Comparison of ENCODE assay signal across 8 mouse cellular contexts in the genomic region with DNA sequence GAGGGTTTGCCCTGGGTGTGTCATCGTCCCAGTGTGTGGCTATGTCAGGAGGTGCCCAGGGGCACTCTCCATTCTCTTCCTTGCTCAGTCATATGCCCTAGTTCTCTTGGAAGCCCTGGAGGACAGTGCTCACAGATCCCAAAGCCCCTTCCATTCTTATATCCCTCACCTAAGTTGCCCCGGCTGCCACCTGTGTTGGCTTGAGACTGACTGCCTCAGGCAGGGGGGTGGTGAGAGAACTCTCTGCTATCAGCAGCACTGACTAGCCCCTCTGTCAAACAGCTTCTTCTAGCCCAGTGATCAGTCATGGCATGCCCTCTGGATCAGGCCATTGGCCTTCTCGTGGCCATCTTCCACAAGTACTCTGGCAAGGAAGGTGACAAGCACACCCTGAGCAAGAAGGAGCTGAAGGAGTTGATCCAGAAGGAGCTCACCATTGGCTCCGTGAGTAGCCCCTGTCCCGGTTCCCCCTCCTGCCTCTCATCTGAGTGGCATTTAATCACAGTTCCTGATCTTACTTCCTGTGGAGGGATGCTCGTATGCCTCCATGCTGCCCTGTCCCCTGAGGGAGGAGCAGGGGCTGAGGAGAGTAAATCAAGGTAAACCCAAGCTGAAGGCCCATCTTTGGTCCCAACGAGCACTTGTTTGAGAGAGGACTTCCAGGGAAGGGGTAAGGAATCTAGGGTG. TPM values are rescaled to one million over a fixed set of nuclear protein-coding genes. Genes with fewer than 3 reads are reported as not detected.
DNase-seq lines count a peak whose midpoint lies in the region; ATAC-seq lines count a peak whose summit lies in the region.

No protein-coding gene starts in this region.

- H3K9ac ChIP-seq in liver, embryonic 11.5 days (ENCODE audit: low read depth, low read length), result no peak overlapping the region
- H3K9ac ChIP-seq in embryonic facial prominence, embryonic 11.5 days (replicated peaks; ENCODE audit: low read length), result peak overlapping the region; percentile 49
- no peak overlapping the region for H3K9ac ChIP-seq in intestine, embryonic 14.5 days (ENCODE audit: low read length)
- 0 out of 2 replicates have a peak overlapping the region, but pooled peaks have one; percentile 45 for H3K9ac ChIP-seq in neural tube, embryonic 12.5 days

- H3K4me1 ChIP-seq in liver, embryonic 11.5 days (replicated peaks; ENCODE audit: control insufficient read depth, insufficient read depth, low read length), result 0 out of 2 replicates have a peak, but pooled peaks cover 3% of the 10 kb centered on the region
- no peaks in the 10 kb centered on the region for H3K4me1 ChIP-seq in embryonic facial prominence, embryonic 11.5 days (ENCODE audit: control insufficient read depth, insufficient read depth, low read length)
- peaks cover 7% of the 10 kb centered on the region for H3K4me1 ChIP-seq in intestine, embryonic 14.5 days (replicated peaks; ENCODE audit: control insufficient read depth, insufficient read depth, low read length)
- H3K4me1 ChIP-seq in neural tube, embryonic 12.5 days, result 0 out of 2 replicates have a peak, but pooled peaks cover 9% of the 10 kb centered on the region

- 48% methylated on average over 7 of the region's 7 CpGs for WGBS in liver, embryonic 11.5 days
- 55% methylated on average over 7 of the region's 7 CpGs for WGBS in embryonic facial prominence, embryonic 11.5 days
- WGBS in intestine, embryonic 14.5 days, result 66% methylated on average over 7 of the region's 7 CpGs
- WGBS in neural tube, embryonic 12.5 days, result 68% methylated on average over 7 of the region's 7 CpGs

- H3K4me3 ChIP-seq in liver, embryonic 11.5 days (ENCODE audit: low read depth, low read length), result no peak overlapping the region
- H3K4me3 ChIP-seq in embryonic facial prominence, embryonic 11.5 days (ENCODE audit: low read depth, low read length), result peak overlapping the region; percentile 25; the same call in 1 of the 2 replicates
- H3K4me3 ChIP-seq in intestine, embryonic 14.5 days (ENCODE audit: low read depth, low read length), result peak overlapping the region; percentile 30
- no peak overlapping the region for H3K4me3 ChIP-seq in neural tube, embryonic 12.5 days

- no peaks in the 10 kb centered on the region for H3K9me3 ChIP-seq in liver, embryonic 11.5 days (ENCODE audit: control insufficient read depth, low read length)
- no peaks in the 10 kb centered on the region for H3K9me3 ChIP-seq in embryonic facial prominence, embryonic 11.5 days (replicated peaks; ENCODE audit: control insufficient read depth, low read length)
- no peaks in the 10 kb centered on the region for H3K9me3 ChIP-seq in intestine, embryonic 14.5 days (ENCODE audit: control insufficient read depth, low read length)
- H3K9me3 ChIP-seq in neural tube, embryonic 12.5 days, result no peaks in the 10 kb centered on the region

- no peak for DNase-seq in liver, embryonic 11.5 days (ENCODE audit: low spot score)
- DNase-seq in liver, result no peak
- DNase-seq in embryonic facial prominence, embryonic 11.5 days (ENCODE audit: low spot score), result no peak
- no peak for DNase-seq in intestine, embryonic 14.5 days (ENCODE audit: low spot score)
- no peak for DNase-seq in layer of hippocampus, postnatal 25 days (ENCODE audit: extremely low spot score in 1 of 2, low spot score in 1 of 2)
- no peak for DNase-seq in gastrocnemius, postnatal 25 days
- DNase-seq in cerebellum, postnatal 4 days (ENCODE audit: low spot score in 2 of 2), result no peak

- ATAC-seq in liver, embryonic 11.5 days (replicated peaks; ENCODE audit: low FRiP score), result no peak
- ATAC-seq in embryonic facial prominence, embryonic 11.5 days (replicated peaks; ENCODE audit: insufficient number of reproducible peaks, low FRiP score, low TSS enrichment, low read depth), result no peak
- no peak for ATAC-seq in intestine, embryonic 14.5 days (replicated peaks; ENCODE audit: low FRiP score, low TSS enrichment, low read depth)
- peak; percentile 9; the same call in 1 of the 2 replicates for ATAC-seq in neural tube, embryonic 12.5 days (ENCODE audit: low FRiP score, low read depth)

- H3K27ac ChIP-seq in liver, embryonic 11.5 days (ENCODE audit: low read depth, low read length), result no peak overlapping the region
- no peak overlapping the region for H3K27ac ChIP-seq in embryonic facial prominence, embryonic 11.5 days (replicated peaks; ENCODE audit: low read depth, low read length)
- peak overlapping the region; percentile 17; the same call in 1 of the 2 replicates for H3K27ac ChIP-seq in intestine, embryonic 14.5 days (ENCODE audit: low read depth)
- H3K27ac ChIP-seq in neural tube, embryonic 12.5 days, result no peak overlapping the region

- no peaks in the 10 kb centered on the region for H3K36me3 ChIP-seq in liver, embryonic 11.5 days (ENCODE audit: control insufficient read depth, insufficient read depth, low read length)
- H3K36me3 ChIP-seq in embryonic facial prominence, embryonic 11.5 days (replicated peaks; ENCODE audit: control insufficient read depth, insufficient read depth, low read depth, low read length), result no peaks in the 10 kb centered on the region
- no peaks in the 10 kb centered on the region for H3K36me3 ChIP-seq in intestine, embryonic 14.5 days (ENCODE audit: control insufficient read depth, insufficient read depth, low read length)
- no peaks in the 10 kb centered on the region for H3K36me3 ChIP-seq in neural tube, embryonic 12.5 days

- peak overlapping the region; percentile 66 for H3K4me2 ChIP-seq in liver, embryonic 11.5 days
- H3K4me2 ChIP-seq in embryonic facial prominence, embryonic 11.5 days (ENCODE audit: low read depth, low read length), result peak overlapping the region; percentile 66
- H3K4me2 ChIP-seq in intestine, embryonic 14.5 days (ENCODE audit: low read length), result peak overlapping the region; percentile 72
- peak overlapping the region; percentile 73 for H3K4me2 ChIP-seq in neural tube, embryonic 12.5 days (replicated peaks)

- no peaks in the 10 kb centered on the region for H3K27me3 ChIP-seq in liver, embryonic 11.5 days (replicated peaks; ENCODE audit: control insufficient read depth, insufficient read depth, low read length)
- H3K27me3 ChIP-seq in embryonic facial prominence, embryonic 11.5 days (ENCODE audit: control insufficient read depth, insufficient read depth, low read length), result no peaks in the 10 kb centered on the region
- no peaks in the 10 kb centered on the region for H3K27me3 ChIP-seq in intestine, embryonic 14.5 days (replicated peaks; ENCODE audit: control insufficient read depth, insufficient read depth, low read length)
- H3K27me3 ChIP-seq in neural tube, embryonic 12.5 days (replicated peaks), result peaks cover 8% of the 10 kb centered on the region; the same call in 1 of the 2 replicates

RNA-seq across cellular contexts. Expression of a gene that starts 0.9 kb away (rescaled TPM):
- polyA plus RNA-seq in liver, embryonic 11.5 days (2014; fragmentation: Nextera tagmentation; extraction: Ambion mirVana), result 13.9 and 14.6 TPM in 2 replicates
- polyA plus RNA-seq in embryonic facial prominence, embryonic 11.5 days (2014; fragmentation: Nextera tagmentation; extraction: Ambion mirVana), result 23.7 and 25.3 TPM in 2 replicates
- 359 and 401 TPM in 2 replicates for polyA plus RNA-seq in intestine, embryonic 14.5 days (2014; fragmentation: Nextera tagmentation; extraction: Ambion mirVana)
- polyA plus RNA-seq in neural tube, embryonic 12.5 days (2016; fragmentation: Nextera tagmentation; extraction: Ambion mirVana), result 14.6 and 16.8 TPM in 2 replicates
- total RNA-seq in layer of hippocampus, postnatal 25 days (2021), result 10 to 100 TPM; 23.1 to 24.9 TPM
- total RNA-seq in gastrocnemius, postnatal 25 days (2021), result 100 to 1,000 TPM in 1 of 2 experiments, 10 to 100 TPM in 1; 65.8 to 112 TPM

RNA-seq across cellular contexts. Expression of a gene that starts 5.3 kb away (rescaled TPM):
- not detected in 2 replicates for polyA plus RNA-seq in liver, embryonic 11.5 days (2014; fragmentation: Nextera tagmentation; extraction: Ambion mirVana)
- not detected in 2 replicates for polyA plus RNA-seq in embryonic facial prominence, embryonic 11.5 days (2014; fragmentation: Nextera tagmentation; extraction: Ambion mirVana)
- polyA plus RNA-seq in intestine, embryonic 14.5 days (2014; fragmentation: Nextera tagmentation; extraction: Ambion mirVana), result 5.1 and 8.6 TPM in 2 replicates
- polyA plus RNA-seq in neural tube, embryonic 12.5 days (2016; fragmentation: Nextera tagmentation; extraction: Ambion mirVana), result not detected in 2 replicates
- total RNA-seq in layer of hippocampus, postnatal 25 days (2021), result not detected
- not detected for total RNA-seq in gastrocnemius, postnatal 25 days (2021)

RNA-seq across cellular contexts. Expression of a gene that starts 10.0 kb away (rescaled TPM):
- 0.69 and 0.77 TPM in 2 replicates for polyA plus RNA-seq in liver, embryonic 11.5 days (2014; fragmentation: Nextera tagmentation; extraction: Ambion mirVana)
- polyA plus RNA-seq in embryonic facial prominence, embryonic 11.5 days (2014; fragmentation: Nextera tagmentation; extraction: Ambion mirVana), result 3.4 and 3.9 TPM in 2 replicates
- polyA plus RNA-seq in intestine, embryonic 14.5 days (2014; fragmentation: Nextera tagmentation; extraction: Ambion mirVana), result 4.1 and 5.3 TPM in 2 replicates
- 0.46 and 1.0 TPM in 2 replicates for polyA plus RNA-seq in neural tube, embryonic 12.5 days (2016; fragmentation: Nextera tagmentation; extraction: Ambion mirVana)
- 1 to 10 TPM; 4.1 to 6.5 TPM for total RNA-seq in layer of hippocampus, postnatal 25 days (2021)
- total RNA-seq in gastrocnemius, postnatal 25 days (2021), result 10 to 100 TPM; 11.3 to 23.2 TPM

RNA-seq across cellular contexts. Expression of a gene that starts 11.9 kb away (rescaled TPM):
- polyA plus RNA-seq in liver, embryonic 11.5 days (2014; fragmentation: Nextera tagmentation; extraction: Ambion mirVana), result not detected in 2 replicates
- polyA plus RNA-seq in embryonic facial prominence, embryonic 11.5 days (2014; fragmentation: Nextera tagmentation; extraction: Ambion mirVana), result not detected in 2 replicates
- not detected in 2 replicates for polyA plus RNA-seq in intestine, embryonic 14.5 days (2014; fragmentation: Nextera tagmentation; extraction: Ambion mirVana)
- not detected in 2 replicates for polyA plus RNA-seq in neural tube, embryonic 12.5 days (2016; fragmentation: Nextera tagmentation; extraction: Ambion mirVana)
- total RNA-seq in layer of hippocampus, postnatal 25 days (2021), result not detected
- total RNA-seq in gastrocnemius, postnatal 25 days (2021), result not detected

RNA-seq across cellular contexts. Expression of a gene that starts 23.6 kb away (rescaled TPM):
- not detected in 2 replicates for polyA plus RNA-seq in liver, embryonic 11.5 days (2014; fragmentation: Nextera tagmentation; extraction: Ambion mirVana)
- not detected in 2 replicates for polyA plus RNA-seq in embryonic facial prominence, embryonic 11.5 days (2014; fragmentation: Nextera tagmentation; extraction: Ambion mirVana)
- not detected in 2 replicates for polyA plus RNA-seq in intestine, embryonic 14.5 days (2014; fragmentation: Nextera tagmentation; extraction: Ambion mirVana)
- not detected in 2 replicates for polyA plus RNA-seq in neural tube, embryonic 12.5 days (2016; fragmentation: Nextera tagmentation; extraction: Ambion mirVana)
- not detected for total RNA-seq in layer of hippocampus, postnatal 25 days (2021)
- not detected for total RNA-seq in gastrocnemius, postnatal 25 days (2021)

Comparison
In these comparisons a context has a peak if more than half of its experiments do, and no peak if none do; other contexts are left out.
1. H3K4me3 ChIP-seq: peak in embryonic facial prominence, embryonic 11.5 days (single experiment) and intestine, embryonic 14.5 days (single experiment); none in liver, embryonic 11.5 days (single experiment) and neural tube, embryonic 12.5 days (single experiment).
2. H3K9ac ChIP-seq: peak in embryonic facial prominence, embryonic 11.5 days (single experiment) and neural tube, embryonic 12.5 days (single experiment); none in liver, embryonic 11.5 days (single experiment) and intestine, embryonic 14.5 days (single experiment).
3. RNA of a gene that starts 0.9 kb away (polyA plus RNA-seq): 359 to 401 TPM in intestine, embryonic 14.5 days; 23.7 to 25.3 TPM in embryonic facial prominence, embryonic 11.5 days, 14.6 to 16.8 TPM in neural tube, embryonic 12.5 days and 13.9 to 14.6 TPM in liver, embryonic 11.5 days; every median in the first group is over 10 times any median in the second.
4. Peak in every context shown above with its lines, with median percentiles within 50 percentile points of each other: H3K4me2 ChIP-seq.